Mouse (Mus musculus) thymus, adult 2 months (tissue): ENCODE results near the gene Pfn4.

Source experiments
- CTCF ChIP-seq: fragments of 200-500 bp; IDR thresholded peaks from 2 replicates; pipeline ENCODE4 v1.5.1; 2012; ENCODE audit warnings: mild to moderate bottlenecking, control low read depth, low read length, moderate library complexity, borderline replicate concordance; ENCODE audit not compliant: control insufficient read depth, poor library complexity, insufficient read depth; ENCODE audit errors: extremely low read depth
- POLR2A ChIP-seq: fragments of 200-500 bp; IDR thresholded peaks from 2 replicates; pipeline ENCODE4 v1.6.1; 2012; ENCODE audit warnings: mild to moderate bottlenecking, low read length, control low read depth, moderate library complexity; ENCODE audit not compliant: control insufficient read depth, poor library complexity, insufficient read depth; ENCODE audit errors: extremely low read depth

GRCm38 (mm10) chr12:4729165-4729564, 39.7 kb upstream of the Pfn4 start:
- TF ChIP-seq CTCF (no peak), POLR2A (no peak)
